Mouse (Mus musculus) megakaryocyte, embryonic 14.5 days (primary cell): ENCODE data around the gene Orc1.

Experiments used
- FLI1 ChIP-seq: IDR thresholded peaks from 2 replicates; pipeline ENCODE4 v1.6.1; 2012; ENCODE audit warnings: low read length, inconsistent platforms, mixed read lengths
- GATA1 ChIP-seq: IDR thresholded peaks from 3 replicates; pipeline ENCODE4 v1.6.1; 2012; ENCODE audit warnings: mixed read lengths, low read length, inconsistent platforms, borderline replicate concordance

DNA sequence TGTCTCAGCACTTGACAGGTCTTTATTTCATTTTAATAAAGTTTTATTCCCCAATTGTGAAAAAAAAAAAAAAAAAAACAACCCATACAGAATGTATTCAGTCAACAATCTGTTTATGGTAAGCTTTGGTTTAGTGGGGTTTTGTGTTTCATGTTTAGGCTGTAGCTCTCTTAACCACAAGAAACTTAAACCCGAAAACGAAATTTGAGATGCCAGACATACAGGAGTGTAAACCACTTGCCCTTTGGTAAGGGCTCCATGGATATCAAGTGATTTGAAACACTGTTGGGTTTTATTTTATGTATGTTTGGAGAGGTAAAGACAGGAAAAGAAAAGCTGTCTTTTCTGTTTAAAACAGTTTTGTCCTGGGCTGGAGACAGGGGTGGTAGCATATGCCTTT, 39.5 kb upstream of the Orc1 start:
- TF ChIP-seq FLI1 (no peak), GATA1 (no peak)
